Mouse (Mus musculus) embryonic fibroblast, embryonic 13.5 days (primary cell): Measurements from ENCODE around the gene Kcnip4.

Experiments used
- CTCF ChIP-seq: IDR thresholded peaks from 2 replicates; pipeline ENCODE4 v1.5.1; 2011; ENCODE audit warnings: mild to moderate bottlenecking, control low read depth, low read length, moderate library complexity, borderline replicate concordance; ENCODE audit not compliant: insufficient read depth
- POLR2A ChIP-seq: IDR thresholded peaks from 2 replicates; pipeline ENCODE4 v1.6.1; 2011; ENCODE audit warnings: low read depth, mild to moderate bottlenecking, control low read depth, low read length, moderate library complexity

- no peak for TF ChIP-seq POLR2A
- no peak for TF ChIP-seq CTCF
Measured at GRCm38 (mm10) chr5:48518035-48518434, 1006.7 kb downstream of the Kcnip4 start.
